Mouse (Mus musculus) limb, embryonic 15.5 days (tissue): ENCODE results near the gene Olfr883. TPM values are rescaled to one million over a fixed set of nuclear protein-coding genes. Genes with fewer than 3 reads are reported as not detected.

ENCODE experiments used
- ATAC-seq: fragments of 200-750 bp; cut with Nextera tagmentation; 2 replicates; pipeline ENCODE4 v1.8.0; 2017; ENCODE audit warnings: low read depth, moderate TSS enrichment; ENCODE audit not compliant: insufficient number of reproducible peaks, low FRiP score, low TSS enrichment
- H3K27ac ChIP-seq: fragments of 300-500 bp; sonication (generic); 2 replicates; pipeline ENCODE4 v1.5.1; 2015; ENCODE audit warnings: moderate library complexity, mild to moderate bottlenecking, inconsistent platforms
- H3K27me3 ChIP-seq: fragments of 300-500 bp; sonication (generic); 2 replicates; pipeline ENCODE4 v1.6.1; 2015; ENCODE audit warnings: inconsistent platforms
- H3K36me3 ChIP-seq: fragments of 300-500 bp; sonication (generic); 2 replicates; pipeline ENCODE4 v1.6.1; 2015; ENCODE audit warnings: inconsistent platforms
- H3K4me1 ChIP-seq: fragments of 300-500 bp; sonication (generic); 2 replicates; pipeline ENCODE4 v1.6.1; 2015; ENCODE audit warnings: inconsistent platforms
- H3K4me2 ChIP-seq: fragments of 300-500 bp; sonication (generic); 2 replicates; pipeline ENCODE4 v1.6.1; 2015; ENCODE audit warnings: mild to moderate bottlenecking, inconsistent platforms
- H3K4me3 ChIP-seq: fragments of 300-500 bp; sonication (generic); 2 replicates; pipeline ENCODE4 v1.5.1; 2015; ENCODE audit warnings: mild to moderate bottlenecking, inconsistent platforms
- H3K9ac ChIP-seq: fragments of 300-500 bp; sonication (generic); 2 replicates; pipeline ENCODE4 v1.6.1; 2015; ENCODE audit warnings: inconsistent platforms
- H3K9me3 ChIP-seq: fragments of 300-500 bp; sonication (generic); 2 replicates; pipeline ENCODE4 v1.6.1; 2016; ENCODE audit warnings: inconsistent platforms
- WGBS: fragments of 180-500 bp; shearing (Covaris S2); methylation state at CpG from one replicate; pipeline ENCODE4 v1.1.7; 2015; 5-methylcytosine and 5-hydroxymethylcytosine counted together
- polyA plus RNA-seq: library from polyadenylated mRNA; unstranded; fragments of >200 nt; fragmentation: Nextera tagmentation; extraction: Ambion mirVana; gene quantifications from 2 replicates; pipeline ENCODE4 v1.2.1, GENCODE M21; 2015

Gene Olfr883
- not detected in 2 replicates for polyA plus RNA-seq

DNA sequence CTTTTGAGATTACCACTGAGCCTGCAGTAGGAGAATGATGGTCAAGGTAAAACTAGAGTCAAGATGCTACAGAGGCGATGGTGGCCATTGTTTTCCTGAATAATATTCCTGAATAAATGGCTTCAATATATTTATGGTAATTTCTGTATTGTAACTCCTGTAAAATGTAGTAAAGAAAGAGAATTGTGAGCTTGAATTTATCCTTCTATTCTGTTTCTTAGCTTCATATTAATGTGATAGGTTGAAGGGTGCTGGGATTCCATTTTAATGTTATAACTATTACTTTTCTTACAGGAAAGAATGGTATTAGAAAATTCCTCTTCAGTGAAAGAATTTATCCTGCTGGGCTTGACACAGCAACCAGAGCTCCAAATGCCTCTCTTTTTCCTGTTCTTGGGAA is at the start of gene Olfr883:
Gene Olfr883, plus strand, starts transcription at position 301 of the 400 bp plus-strand sequence.
- Histone ChIP-seq H3K9me3 (no peaks in the 10 kb centered on the region), H3K27me3 (no peaks in the 10 kb centered on the region), H3K27ac (no peak within 1 kb of the TSS), H3K36me3 (no peaks in the 10 kb centered on the region), H3K4me2 (no peak within 1 kb of the TSS), H3K4me1 (no peaks in the 10 kb centered on the region), H3K4me3 (no peak within 1 kb of the TSS), H3K9ac (no peak within 1 kb of the TSS)
- ATAC-seq = no peak
- 91% methylated on average over 1 of the region's 1 CpGs for whole genome bisulfite sequencing

DNA sequence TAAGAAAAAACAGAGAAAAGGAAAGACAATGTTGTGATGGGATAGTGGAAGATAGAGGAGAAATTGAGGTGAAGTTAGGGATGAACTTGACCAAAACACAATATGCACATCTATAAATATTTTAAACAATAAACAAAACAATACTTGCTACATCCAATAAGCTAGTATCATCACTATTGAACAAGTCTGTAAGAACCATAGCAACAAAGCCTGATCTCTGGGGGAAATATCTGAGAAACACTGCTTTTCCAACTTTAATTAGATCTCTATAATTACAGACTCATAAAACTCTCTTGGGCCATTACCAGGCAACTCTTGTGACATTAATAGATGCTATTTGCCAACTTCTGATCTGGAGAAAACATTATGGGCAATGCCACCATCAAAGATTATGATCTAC is 34.1 kb upstream of the Olfr883 start, which contains the start of gene Olfr881:
Gene Olfr881, plus strand, starts transcription at position 301 of the 400 bp plus-strand sequence.
- Histone ChIP-seq H3K36me3 (no peaks in the 10 kb centered on the region), H3K9me3 (no peaks in the 10 kb centered on the region), H3K27ac (no peak within 1 kb of the TSS), H3K27me3 (no peaks in the 10 kb centered on the region), H3K4me2 (no peak within 1 kb of the TSS), H3K4me1 (no peaks in the 10 kb centered on the region), H3K4me3 (no peak within 1 kb of the TSS), H3K9ac (no peak within 1 kb of the TSS)
- ATAC-seq = no peak

DNA sequence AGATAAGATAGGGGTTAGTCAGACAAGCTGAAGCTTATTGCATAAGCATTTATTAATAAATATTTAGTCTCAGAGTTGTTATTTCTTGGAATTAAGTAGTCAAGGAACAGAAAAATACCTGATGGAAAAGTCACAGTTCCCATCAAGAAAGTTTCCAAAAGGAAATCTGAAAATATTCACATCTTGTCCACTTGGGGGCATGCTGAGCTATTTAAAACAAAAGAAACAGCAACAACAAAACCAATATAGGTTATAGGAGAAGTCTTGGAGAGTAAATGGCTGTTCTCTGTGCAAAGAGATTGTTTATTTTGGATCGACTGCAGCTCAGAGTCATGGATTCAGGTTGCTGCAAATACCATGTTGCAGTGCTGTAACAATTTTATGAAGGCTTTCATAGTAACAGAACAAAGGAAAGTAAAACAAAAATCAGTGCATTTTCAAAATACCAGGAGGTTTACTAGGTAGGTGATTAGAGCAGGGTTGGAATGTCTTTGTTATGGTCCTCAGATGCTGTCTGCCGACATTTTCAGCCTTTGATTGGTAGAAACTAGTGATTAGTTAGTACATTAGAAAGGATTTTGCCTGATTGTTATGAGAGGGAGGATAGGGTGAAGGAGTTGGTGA is 26.9 kb upstream of the Olfr883 start:
- Histone ChIP-seq H3K4me3 (no peak overlapping the region), H3K27ac (no peak overlapping the region), H3K36me3 (no peaks in the 10 kb centered on the region), H3K9me3 (no peaks in the 10 kb centered on the region), H3K9ac (no peak overlapping the region), H3K4me1 (no peaks in the 10 kb centered on the region), H3K4me2 (no peak overlapping the region), H3K27me3 (no peaks in the 10 kb centered on the region)
- ATAC-seq = no peak
- 32% methylated on average over 2 of the region's 2 CpGs for WGBS

DNA sequence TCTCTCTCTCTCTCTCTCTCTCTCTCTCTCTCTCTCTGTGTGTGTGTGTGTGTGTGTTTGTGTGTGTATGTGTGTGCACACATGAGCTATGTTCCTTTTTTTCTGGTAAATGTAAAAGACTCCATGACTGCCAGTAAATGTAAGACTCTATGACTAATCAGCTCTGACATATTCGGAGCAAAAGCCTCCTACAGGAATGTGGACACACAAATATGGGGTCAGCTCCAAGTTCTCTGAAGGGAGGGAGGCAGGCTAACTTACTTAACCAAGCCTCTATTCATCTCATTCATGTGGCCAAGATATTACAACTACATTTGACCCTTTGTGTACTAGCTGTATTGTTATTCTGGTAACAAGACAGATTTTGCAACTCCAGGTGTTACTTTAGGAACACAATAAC is 25.6 kb upstream of the Olfr883 start:
- H3K27me3 ChIP-seq = no peaks in the 10 kb centered on the region
- no peak for ATAC-seq
- H3K4me3 ChIP-seq = no peak overlapping the region
- H3K9me3 ChIP-seq = no peaks in the 10 kb centered on the region
- no peak overlapping the region for H3K9ac ChIP-seq
- WGBS = 56% methylated on average over 1 of the region's 1 CpGs
- no peaks in the 10 kb centered on the region for H3K4me1 ChIP-seq
- H3K27ac ChIP-seq = no peak overlapping the region
- no peaks in the 10 kb centered on the region for H3K36me3 ChIP-seq
- no peak overlapping the region for H3K4me2 ChIP-seq

DNA sequence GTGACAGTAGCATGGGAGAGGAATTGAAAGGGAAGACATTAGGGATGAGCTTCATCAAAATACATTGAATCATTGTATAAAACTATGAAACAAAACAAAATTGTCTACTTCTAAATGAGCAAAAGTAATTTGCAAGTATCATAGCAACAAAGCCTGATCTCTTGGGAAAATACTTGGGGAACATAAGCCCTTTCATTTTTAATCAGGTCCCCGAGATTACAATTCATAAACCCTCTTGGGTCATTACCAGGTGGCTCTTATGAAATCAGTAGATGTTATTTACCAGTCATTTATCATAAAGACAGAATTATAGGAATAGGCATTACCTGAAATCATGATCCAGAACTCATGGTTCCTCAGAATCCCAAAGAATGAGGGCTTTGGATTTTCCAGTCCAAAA is 20.6 kb downstream of the Olfr883 start, which contains the start of gene Olfr884:
Gene Olfr884, plus strand, starts transcription at position 301 of the 400 bp plus-strand sequence.
- Histone ChIP-seq H3K27ac (no peak within 1 kb of the TSS), H3K27me3 (no peaks in the 10 kb centered on the region), H3K9ac (no peak within 1 kb of the TSS), H3K4me1 (no peaks in the 10 kb centered on the region), H3K36me3 (no peaks in the 10 kb centered on the region), H3K4me3 (no peak within 1 kb of the TSS), H3K4me2 (no peak within 1 kb of the TSS), H3K9me3 (no peaks in the 10 kb centered on the region)
- WGBS = 65% methylated on average over 1 of the region's 1 CpGs
- no peak for ATAC-seq

DNA sequence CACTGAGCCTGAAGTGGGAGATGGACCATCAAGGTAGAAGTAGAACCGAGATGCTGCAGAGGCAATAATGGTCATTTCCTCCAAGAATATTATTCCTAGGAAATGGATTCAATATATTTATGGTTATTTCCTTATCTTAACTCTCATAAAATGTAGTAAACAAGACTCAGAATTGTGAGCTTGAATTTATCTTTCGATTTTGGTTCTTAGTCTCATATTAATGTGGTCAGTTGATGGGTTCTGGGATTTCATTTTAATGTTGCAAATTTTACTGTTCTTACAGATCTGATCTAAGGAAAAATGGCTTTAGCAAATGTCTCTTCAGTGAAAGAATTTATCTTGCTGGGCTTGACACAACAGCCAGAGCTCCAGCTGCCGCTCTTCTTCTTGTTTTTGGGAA is 35.4 kb downstream of the Olfr883 start, which contains the start of gene Olfr885:
Gene Olfr885, plus strand, starts transcription at position 301 of the 400 bp plus-strand sequence.
- H3K4me2 ChIP-seq = no peak within 1 kb of the TSS
- H3K27ac ChIP-seq = no peak within 1 kb of the TSS
- H3K36me3 ChIP-seq = no peaks in the 10 kb centered on the region
- ATAC-seq = no peak
- H3K9ac ChIP-seq = no peak within 1 kb of the TSS
- no peaks in the 10 kb centered on the region for H3K4me1 ChIP-seq
- H3K4me3 ChIP-seq = no peak within 1 kb of the TSS
- H3K9me3 ChIP-seq = no peaks in the 10 kb centered on the region
- H3K27me3 ChIP-seq = no peaks in the 10 kb centered on the region
- 85% methylated on average over 3 of the region's 3 CpGs for WGBS

Other genes with a start within 250 kb of the Olfr883 start
- not detected in 2 replicates for gene Olfr876, start 222.8 kb upstream of the Olfr883 start, polyA plus RNA-seq
- not detected in 2 replicates for gene Olfr877, start 171.5 kb upstream of the Olfr883 start, polyA plus RNA-seq
- not detected in 2 replicates for gene Olfr145, start 129.1 kb upstream of the Olfr883 start, polyA plus RNA-seq
- gene Olfr878, start 108.0 kb upstream of the Olfr883 start, polyA plus RNA-seq = not detected in 2 replicates
- gene Olfr881, start 34.0 kb upstream of the Olfr883 start, polyA plus RNA-seq = not detected in 2 replicates
- not detected in 2 replicates for gene Olfr884, start 20.7 kb downstream of the Olfr883 start, polyA plus RNA-seq
- gene Olfr885, start 35.5 kb downstream of the Olfr883 start, polyA plus RNA-seq = not detected in 2 replicates
- not detected in 2 replicates for gene Olfr887, start 58.3 kb downstream of the Olfr883 start, polyA plus RNA-seq
- gene Olfr888, start 82.3 kb downstream of the Olfr883 start, polyA plus RNA-seq = not detected in 2 replicates
- gene Olfr889, start 89.4 kb downstream of the Olfr883 start, polyA plus RNA-seq = 0.06 and 0.08 TPM in 2 replicates
- not detected in 2 replicates for gene Olfr890, start 116.7 kb downstream of the Olfr883 start, polyA plus RNA-seq
- gene Olfr891, start 155.0 kb downstream of the Olfr883 start, polyA plus RNA-seq = not detected in 2 replicates
- gene Olfr893, start 182.6 kb downstream of the Olfr883 start, polyA plus RNA-seq = 0.07 TPM in 1 of 2 replicates, not detected in the other
- not detected in 2 replicates for gene Olfr894, start 192.2 kb downstream of the Olfr883 start, polyA plus RNA-seq
- gene Olfr143, start 227.0 kb downstream of the Olfr883 start, polyA plus RNA-seq = not detected in 2 replicates
- gene Olfr895, start 242.0 kb downstream of the Olfr883 start, polyA plus RNA-seq = not detected in 2 replicates